Comparison of ENCODE assay signal across 11 mouse cellular contexts in the genomic region with DNA sequence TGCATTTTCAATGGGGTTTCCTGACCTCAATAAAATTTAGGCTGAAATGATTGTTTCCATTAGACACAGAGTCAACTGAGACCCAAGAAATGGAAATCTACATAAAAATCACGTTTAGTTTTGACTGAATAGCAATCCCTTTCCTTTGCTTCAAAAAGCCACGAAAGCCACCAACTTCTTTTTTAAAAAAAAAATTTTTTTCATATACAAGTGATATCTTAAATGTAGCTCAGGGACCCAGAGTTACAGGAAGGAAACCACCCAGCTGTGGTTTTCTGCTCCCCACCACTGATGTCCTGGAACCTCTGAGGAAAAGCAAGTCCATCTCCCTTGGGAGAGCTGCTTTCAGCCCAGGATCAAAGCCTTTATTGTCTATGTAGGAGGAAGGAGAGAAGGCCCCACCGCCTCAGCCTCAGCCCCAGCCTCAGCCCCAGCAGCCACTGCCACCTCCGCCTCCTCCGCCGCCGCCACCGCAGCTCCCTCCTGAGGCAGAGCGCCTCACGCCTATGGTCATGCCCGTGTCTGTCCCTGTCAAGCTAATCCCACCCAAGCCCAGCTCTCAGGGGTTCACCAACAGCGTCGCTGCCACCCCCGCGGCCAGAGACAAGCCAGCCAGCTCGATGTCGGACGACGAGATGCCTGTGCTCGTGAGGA.
"Had no signal": no experiment of that assay in that cellular context is flagged by ENCODE, and none has a peak within 500 bp of the region (broad histone marks: within the 10 kb centered on the region; RNA-seq: fewer than 3 reads in every experiment).

No protein-coding gene starts in this region.

- H3K27ac ChIP-seq: kidney, postnatal 0 days; layer of hippocampus, adult 2 months; limb, embryonic 12.5 days; lung, embryonic 15.5 days; macrophage; neural tube, embryonic 12.5 days; stomach, postnatal 0 days had no signal

- DNase-seq: kidney, adult 9 months; kidney, postnatal 36 days; lung, postnatal 14 days had no signal

- H3K9ac ChIP-seq: limb, embryonic 12.5 days; lung, embryonic 15.5 days; neural tube, embryonic 12.5 days had no signal

- H3K9me3 ChIP-seq: limb, embryonic 12.5 days; lung, embryonic 15.5 days; neural tube, embryonic 12.5 days had no signal

- H3K4me2 ChIP-seq: limb, embryonic 12.5 days; lung, embryonic 15.5 days; neural tube, embryonic 12.5 days had no signal

- H3K4me1 ChIP-seq: limb, embryonic 12.5 days; lung, embryonic 15.5 days; neural tube, embryonic 12.5 days had no signal

- H3K27me3 ChIP-seq: limb, embryonic 12.5 days; lung, embryonic 15.5 days; neural tube, embryonic 12.5 days had no signal

- H3K4me3 ChIP-seq: layer of hippocampus, adult 2 months; limb, embryonic 12.5 days; lung, embryonic 15.5 days; neural tube, embryonic 12.5 days had no signal

- ATAC-seq: intestine, embryonic 16.5 days had no signal
